ENCODE assay signal across 10 mouse cellular contexts in the genomic region with DNA sequence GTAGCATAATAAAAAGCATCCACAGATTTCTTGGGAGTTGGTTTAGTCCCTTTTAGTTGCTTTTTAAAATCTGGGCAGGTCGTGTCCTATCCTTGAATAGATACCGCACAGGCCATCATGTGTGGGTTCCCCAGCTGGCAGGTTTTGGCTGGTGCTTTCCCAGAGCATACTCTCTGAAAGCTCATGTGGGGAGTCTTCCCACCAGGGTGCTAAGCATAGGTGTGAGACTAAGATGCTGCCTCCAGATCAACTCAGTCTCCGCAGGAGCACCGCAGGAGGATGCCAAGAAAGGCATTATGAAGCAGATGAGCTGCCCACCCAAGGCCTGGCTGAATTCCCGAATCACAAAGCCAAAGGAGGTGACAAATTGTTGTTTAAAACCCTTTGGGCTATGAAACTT.
DNase-seq lines count a peak whose midpoint lies in the region.
"Had no signal": no experiment of that assay in that cellular context is flagged by ENCODE, and none has a peak within 500 bp of the region (broad histone marks: within the 10 kb centered on the region; RNA-seq: fewer than 3 reads in every experiment).

No protein-coding gene starts in this region.

- DNase-seq in layer of hippocampus, adult 11-12 months (ENCODE audit: low spot score), result peak; percentile 14
- no peak for DNase-seq in layer of hippocampus, postnatal 25 days (ENCODE audit: extremely low spot score in 1 of 2, low spot score in 1 of 2)
- DNase-seq in cerebellum, adult 8-10 months, result peak; percentile 16
- peak; percentile 73 to 87 for DNase-seq in frontal cortex, postnatal 36 days (ENCODE audit: low spot score in 2 of 2)
- peak; percentile 27 to 51 for DNase-seq in right cerebral cortex, postnatal 10 days (ENCODE audit: low spot score in 2 of 2)
- no peak for DNase-seq in ovary, postnatal 10 days (ENCODE audit: low spot score)
- DNase-seq in adrenal gland, adult 2 months, result no peak
- DNase-seq in kidney, postnatal 10 days, result no peak
- DNase-seq: kidney, postnatal 4 days; liver had no signal

Comparison
In these comparisons a context has a peak if more than half of its experiments do, and no peak if none do; other contexts are left out.
1. DNase-seq: peak in layer of hippocampus, adult 11-12 months (single experiment), cerebellum, adult 8-10 months (single experiment), frontal cortex, postnatal 36 days (2 of 2) and right cerebral cortex, postnatal 10 days (2 of 2); none in layer of hippocampus, postnatal 25 days (0 of 2), ovary, postnatal 10 days (single experiment), adrenal gland, adult 2 months (single experiment) and kidney, postnatal 10 days (single experiment).